Mouse (Mus musculus): Measurements from ENCODE around the gene Lhfpl3.
A peak's percentile ranks its signal among the peaks of the same experiment; 100 is the strongest.
"Not testable (repeated sequence)": the region's sequence is repeated elsewhere in the genome, so short reads cannot be mapped to it uniquely, and the experiment has no call there.

Gene Lhfpl3

DNA sequence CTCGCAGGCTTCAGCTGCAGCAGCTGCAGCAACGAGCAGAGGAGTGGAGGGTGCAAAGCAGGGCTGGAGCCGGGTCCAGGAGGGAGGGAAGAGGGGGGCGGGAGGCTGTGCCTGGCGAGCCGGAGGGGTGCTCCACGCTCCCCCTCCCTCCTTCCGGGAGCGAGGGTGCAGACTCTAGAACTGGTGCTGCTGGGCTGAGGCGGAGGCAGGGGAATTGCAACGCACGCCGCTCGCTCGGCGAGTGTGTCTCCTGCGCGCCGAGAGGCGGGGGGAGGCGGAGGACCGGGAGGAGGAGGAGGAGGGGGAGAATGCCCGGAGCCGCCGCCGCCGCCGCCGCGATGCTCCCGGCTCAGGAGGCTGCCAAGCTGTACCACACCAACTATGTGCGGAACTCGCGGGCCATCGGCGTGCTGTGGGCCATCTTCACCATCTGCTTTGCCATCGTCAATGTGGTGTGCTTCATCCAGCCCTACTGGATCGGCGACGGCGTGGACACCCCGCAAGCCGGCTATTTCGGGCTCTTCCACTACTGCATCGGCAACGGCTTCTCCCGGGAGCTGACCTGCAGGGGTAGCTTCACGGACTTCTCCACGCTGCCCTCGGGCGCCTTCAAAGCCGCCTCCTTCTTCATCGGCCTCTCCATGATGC lies at the start of gene Lhfpl3:
Lhfpl3 (plus strand) TSS at position 175 of the 648 bp plus-strand sequence.
- no peak for DNase-seq

DNA sequence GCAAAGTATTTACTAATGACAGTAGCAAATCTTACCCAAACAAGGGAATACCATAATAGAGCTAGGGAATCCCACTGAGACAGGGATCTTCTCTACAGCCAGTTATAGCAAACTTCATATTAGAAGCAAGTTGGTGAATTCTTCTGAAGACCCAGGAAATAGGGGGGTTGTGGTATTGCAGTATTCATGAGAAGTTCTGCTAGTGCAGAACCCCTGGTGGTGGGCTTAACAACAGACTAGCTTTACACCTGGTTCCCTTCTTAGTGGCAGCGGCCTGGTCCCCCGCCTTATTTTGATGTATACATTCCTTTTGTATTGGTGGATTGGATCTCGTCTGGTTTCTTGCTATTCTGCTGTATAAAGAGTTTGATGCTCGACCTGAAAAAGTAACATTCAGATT lies 39.6 kb upstream of the Lhfpl3 start:
- not testable (repeated sequence) for DNase-seq

DNA sequence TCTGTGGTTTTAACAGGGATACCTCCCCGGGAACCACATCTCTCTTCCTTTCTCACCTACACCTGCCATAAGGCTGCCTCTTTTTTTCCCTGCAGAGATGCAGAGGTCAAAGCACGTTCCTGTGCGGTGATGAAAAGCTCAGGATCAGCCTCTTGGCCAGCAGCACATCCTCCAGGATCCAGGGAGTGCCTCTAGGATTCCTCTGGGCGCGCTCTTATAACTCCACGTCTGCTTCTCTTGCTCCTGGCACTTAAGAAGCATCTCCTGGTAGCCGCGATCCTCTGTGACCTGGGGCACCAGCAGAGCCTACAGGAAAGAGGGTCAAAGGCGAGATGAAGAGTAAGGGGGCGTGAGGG lies 352 bp upstream of the Lhfpl3 start:
- no peak for DNase-seq

DNA sequence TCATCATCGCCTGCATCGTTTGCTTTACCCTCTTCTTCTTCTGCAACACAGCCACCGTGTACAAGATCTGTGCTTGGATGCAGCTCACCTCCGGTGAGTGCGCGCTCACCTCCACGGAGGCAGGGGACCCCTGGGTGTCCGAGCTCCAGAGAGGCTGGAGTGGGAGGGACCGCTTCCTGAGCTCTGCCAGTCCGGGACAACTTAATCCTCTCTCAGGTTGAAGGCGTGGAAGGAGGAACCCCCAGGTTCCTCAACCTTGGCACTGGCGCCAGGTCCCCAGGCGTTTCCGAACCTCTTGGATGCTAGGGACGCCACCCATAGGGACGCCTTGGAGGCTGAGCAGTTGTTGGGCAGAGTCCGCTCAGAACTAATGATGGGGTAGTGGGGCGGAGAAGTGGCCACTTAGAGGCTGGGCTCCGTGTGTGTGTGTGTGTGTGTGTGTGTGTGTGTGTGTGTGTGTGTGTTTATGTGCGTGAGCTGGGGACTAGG lies 718 bp downstream of the Lhfpl3 start:
- no peak for DNase-seq

DNA sequence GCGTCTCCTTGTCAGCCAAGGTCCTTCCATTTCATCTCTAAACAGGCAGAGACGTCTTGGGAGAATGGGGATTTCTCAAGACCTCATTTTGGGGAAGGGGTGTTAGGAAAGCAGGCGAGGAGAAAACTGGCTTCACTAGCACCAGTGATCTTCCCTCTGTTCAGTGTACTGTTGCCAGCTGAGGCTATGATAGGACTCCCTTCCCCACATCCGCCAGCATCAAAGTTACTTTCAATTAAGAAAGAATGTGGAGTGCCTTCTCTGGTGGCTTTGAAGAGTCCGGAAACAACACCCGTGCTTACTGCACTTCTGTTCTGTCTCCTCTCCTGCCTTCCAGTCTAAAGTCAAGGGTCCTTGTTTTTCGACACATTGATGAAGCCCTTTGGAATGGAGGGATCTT lies 1.4 kb downstream of the Lhfpl3 start:
- DNase-seq = no peak

DNA sequence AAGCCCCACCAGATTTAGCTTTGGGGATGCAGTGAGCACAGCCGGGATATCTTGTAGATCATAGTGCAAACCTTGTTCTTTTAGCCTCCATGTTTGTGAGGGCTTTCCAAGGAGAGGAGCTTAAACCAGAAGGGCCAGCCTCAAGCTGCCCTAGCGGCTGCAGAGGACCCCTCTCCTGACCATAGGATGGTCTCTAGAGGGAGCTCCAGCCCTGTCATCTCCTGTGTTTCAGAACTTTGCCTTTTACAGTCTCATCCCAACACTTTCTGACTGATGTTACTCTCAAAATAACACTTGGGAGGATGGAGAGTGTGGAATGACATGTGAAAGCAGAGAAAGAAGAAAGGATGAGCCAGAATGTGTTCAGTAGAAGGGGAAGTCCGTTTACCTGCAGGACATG lies 11.4 kb downstream of the Lhfpl3 start:
- peak in 1 of 2 experiments; percentile 10 for DNase-seq

DNA sequence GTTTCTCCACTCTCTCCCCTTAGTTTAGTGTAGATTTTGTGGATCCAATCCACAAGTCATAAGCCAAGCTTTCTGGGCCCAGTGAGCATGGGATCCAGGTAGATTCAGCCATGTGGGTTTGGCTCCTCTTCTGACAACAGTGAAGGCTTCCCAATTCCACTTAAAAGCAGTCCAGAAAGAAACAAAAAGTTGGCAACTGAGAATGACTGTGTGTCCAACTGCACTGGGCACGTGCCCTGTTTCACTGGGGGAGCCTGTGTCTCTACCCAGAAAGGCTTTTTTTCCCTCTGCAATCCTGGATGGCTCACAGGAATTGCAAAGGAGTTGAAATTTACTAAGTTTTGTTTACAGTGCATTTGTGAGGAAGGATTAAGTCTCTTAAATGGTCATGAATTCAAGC lies 24.9 kb downstream of the Lhfpl3 start:
- no peak for DNase-seq

DNA sequence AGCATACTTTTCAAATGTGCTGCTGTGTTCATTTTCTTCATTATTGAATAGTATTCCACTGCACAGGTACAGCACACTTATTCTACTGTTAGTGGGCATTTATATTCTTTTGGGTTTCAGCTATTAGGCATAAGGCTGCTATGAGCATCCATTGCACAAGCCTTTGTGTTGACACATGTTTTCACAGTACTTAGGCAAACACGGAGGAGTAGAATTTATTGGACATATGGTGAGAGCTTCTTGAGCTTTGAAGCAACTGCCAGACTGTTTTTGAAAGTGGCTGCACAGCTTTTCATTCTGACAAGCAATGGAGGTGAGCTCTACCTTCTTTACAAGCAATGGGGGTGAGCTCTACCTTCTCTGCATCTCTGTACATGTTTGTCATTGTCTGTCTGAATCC lies 49.5 kb downstream of the Lhfpl3 start:
- no peak for DNase-seq

DNA sequence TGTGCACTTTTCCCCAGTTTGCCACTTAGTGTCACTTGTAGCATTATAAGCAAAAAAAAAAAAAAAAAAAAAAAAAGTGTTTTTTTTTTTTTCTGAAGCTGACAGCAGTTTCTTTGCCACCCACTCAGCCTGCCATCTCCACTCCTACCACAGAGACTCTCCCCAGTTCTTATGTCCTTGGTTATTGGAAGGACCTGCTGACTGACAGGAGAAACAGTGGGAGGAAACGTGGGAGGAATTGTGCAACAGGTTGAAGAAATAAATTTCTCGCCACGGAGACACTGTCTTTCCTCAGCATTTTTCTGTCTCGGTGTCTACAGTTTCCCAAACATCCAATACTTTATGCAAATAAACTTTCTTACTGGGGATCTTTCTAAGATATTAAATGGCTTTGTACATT lies 67.6 kb downstream of the Lhfpl3 start:
- DNase-seq = no peak

DNA sequence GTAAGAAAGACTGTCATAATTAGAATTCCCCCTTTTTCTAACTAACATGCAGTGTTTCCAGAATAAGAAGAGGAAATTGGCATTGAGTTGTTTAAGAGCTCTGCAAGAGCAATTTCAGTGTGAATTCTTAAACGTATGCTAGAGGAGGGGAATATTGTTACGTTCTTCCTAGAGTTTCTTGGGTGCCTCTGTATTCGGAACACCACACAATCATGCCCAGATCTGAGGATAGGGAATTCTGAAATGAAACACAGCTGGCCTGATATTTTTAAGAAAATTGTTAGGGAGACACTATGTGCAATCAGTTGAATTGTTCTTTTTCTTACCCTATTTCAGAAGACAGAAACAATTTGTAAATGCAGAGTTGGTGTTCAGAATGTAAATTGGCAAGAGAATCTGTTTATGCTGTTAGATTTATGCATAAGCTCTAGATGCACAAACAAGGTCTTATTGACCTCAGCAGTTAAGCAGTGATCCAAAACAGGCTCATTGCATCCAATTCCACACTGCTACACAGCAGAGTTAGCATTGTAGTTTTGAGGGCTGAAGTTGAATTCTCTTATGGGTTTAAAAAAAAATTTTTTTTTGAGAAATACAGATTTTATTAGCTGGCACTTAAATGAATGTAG lies 84.1 kb downstream of the Lhfpl3 start:
- DNase-seq = no peak

DNA sequence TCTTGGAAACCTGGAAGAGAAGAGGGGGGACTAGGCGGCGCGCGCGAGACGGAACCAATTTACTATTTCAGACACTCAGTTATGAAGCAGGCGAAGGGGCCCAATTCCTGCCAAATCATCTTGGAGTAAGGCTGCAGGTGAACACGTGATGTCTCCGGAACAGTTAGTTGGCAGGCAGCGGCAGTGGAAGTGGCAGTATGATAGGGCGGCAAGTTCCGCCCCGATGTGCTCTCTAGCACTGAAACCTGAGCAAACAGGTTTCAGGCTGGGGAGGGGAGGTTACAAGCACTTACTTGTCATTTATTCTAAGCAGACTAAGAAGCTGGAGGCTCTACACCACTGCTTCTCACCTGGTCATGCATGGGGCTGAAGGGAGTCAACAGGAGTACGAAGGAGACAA lies 105.7 kb downstream of the Lhfpl3 start:
- DNase-seq = peak in 1 of 2 experiments; percentile 2

DNA sequence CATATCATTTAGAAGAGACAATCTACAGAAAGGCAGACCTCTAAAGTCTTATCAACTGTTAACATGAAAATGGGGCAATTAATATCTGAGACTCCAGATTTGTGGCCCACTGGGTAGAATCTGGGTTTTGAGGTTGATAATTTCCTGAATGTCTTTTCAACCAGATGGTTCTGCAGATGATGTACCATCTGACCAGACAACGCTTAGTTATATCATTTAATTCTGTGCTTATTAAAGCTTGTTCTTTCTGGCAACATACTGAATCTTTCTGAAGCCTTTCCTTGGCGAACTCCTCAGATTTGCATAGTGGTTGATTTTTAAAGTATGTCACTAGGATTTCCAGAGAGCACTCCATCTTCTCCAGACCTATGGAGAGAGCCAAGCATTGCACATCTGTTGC lies 107.6 kb downstream of the Lhfpl3 start:
- no peak for DNase-seq

DNA sequence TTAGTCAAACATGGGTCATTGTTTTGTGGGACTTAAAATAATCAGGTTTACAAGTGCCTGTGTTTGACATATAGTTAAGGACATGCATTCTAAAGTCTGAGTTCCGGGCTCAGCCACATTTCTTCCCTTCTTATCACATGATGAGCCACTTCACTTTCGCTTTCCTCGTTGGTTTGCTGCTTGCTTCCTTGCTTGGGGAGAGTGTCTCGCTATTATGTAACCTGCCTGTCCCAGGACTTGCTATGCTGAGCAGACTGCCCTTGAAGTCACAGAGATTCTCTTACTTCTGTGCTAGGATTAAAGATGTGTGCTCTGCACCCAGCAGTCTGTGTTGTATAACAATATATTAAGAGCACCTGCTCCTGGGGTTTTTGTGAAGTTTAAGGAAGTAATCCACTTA lies 110.6 kb downstream of the Lhfpl3 start:
- no peak for DNase-seq

DNA sequence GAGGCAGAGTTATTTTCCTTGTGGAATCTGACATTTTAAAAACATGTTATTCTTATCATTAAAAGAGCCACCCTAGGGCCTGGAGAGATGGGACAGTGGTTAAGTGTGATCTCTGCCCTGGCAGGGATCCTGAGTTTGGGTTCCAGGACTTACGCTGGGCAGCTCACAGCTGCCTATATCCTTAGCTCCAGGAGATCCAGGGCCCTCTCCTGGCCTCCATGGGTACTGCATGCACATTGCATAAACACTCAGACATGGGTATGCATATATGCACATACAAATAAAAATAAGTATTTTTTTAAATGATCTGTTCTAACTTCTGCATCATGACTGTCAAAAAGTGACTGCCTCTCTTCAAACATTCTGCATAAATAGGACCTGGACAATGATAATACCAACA lies 115.5 kb downstream of the Lhfpl3 start:
- DNase-seq = peak; percentile 6 to 46

DNA sequence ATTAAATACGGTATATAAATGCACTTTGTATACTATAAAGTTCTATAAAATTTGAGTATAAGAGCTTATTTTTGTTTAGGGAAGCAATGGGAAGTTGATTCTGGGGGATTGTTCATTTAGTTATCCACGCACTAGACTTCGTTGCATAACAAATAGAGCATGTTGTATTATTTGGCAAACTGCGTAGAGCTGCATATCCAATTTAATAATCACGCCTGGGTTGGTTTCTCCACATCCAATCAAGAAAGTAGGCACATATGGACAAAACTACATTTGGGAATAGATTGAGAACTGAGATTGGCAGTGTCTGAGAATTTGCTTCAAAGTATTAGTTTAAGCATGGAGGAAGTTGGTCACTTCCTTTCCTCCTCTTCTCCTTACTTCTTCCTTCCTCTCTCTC lies 123.2 kb downstream of the Lhfpl3 start:
- DNase-seq = no peak

DNA sequence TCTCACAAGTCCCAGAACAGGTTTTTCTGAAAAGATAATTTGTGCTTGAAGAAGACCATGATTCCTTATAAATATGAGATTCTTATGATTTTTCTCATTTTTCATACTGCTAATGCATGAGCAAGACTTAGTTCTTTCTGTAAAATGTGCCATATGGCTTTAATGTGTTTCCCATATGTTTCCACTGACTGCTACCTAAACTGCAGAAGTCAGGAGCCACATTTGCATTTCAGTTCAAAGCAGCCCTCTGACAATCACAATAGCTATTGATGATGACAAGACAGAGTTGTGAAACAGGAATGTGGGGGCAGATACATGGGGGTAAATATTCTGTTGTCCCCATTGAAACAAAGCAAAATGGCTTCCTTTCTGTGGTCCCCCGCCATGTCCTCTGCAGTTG lies 126.6 kb downstream of the Lhfpl3 start:
- DNase-seq = no peak

DNA sequence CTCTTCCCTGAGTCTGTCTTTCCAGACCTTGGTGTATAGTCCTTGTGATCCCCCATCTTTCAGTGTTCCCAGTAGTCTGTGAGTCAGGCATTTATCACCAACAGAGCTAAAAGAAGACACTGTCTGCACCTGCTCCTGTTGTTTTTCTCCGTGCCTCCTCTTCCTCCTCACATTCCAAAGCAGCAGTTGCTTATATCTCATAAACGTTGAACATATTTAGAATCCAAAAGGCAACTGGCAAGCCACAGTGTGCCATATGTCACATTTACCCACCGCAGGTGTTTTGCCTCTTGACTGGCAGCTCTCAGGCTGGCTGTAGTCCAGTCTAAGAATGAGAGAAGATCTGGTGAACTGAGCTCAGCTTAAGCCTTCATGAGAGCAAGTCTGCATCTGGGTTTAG lies 142.5 kb downstream of the Lhfpl3 start:
- no peak for DNase-seq

DNA sequence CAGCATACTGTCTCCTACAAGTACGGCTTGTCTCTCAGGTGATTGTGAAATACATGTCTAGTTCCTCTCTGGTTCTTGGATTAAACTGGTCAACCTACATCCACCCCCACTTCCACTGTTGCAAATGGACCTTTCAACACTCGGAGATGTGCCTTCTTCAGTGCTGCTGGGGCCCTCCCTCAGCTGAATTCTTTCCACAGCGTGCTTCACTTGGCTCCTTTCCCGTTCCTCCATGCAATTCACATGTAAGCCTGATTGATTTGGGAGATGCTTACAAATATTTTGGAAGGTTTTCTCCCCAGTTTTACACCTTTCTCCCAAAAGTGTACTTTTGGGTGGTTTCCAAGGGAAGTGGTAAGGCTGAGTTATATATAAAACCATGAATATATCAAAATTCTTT lies 143.6 kb downstream of the Lhfpl3 start:
- no peak for DNase-seq

DNA sequence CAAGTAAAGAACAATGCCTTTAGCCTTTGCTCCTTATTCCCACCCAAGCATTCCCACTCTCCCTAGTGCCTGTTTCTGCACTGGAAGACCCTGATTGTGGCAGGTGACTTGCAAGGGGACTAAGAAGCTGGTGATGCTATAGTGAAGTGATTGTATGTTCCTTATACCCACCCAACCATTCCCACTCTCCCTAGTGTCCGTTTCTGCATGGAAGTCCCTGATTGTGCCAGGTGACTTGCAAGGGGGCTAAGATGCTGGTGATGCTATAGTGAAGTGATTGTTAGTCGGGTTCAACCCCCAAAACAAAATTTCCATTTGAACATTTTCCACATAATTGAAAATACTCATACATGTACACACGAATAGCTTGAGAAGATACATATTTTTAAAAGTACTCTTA lies 151.4 kb downstream of the Lhfpl3 start:
- DNase-seq = no peak

DNA sequence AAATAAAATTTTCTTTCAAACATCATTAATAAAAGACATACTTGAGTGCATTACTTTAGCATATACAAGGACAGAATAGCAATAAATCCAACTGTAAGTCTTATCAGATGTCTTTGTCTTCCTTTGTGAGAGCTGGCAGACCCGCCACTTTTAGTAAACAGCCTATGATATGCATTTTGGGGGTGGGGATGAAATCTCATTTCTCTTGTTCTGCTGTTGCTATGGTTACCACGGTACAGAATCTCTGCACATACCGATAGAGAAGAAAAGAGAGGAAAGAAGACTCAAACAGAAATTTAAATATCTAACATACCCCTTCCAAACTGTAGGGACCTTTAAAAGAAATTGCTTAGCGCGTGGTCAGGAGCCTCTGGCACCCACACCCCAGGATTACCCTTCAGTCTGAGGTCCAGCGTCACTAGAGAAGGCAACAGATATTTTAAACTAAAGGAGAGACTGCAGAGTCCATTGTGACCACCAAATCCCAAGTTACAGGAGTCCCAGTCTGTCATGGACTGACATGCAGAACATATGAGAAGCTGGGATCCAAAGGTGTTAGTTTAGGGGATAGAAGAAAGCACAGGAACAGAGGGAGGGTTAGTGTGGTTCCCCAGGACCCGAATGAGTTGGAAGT lies 151.9 kb downstream of the Lhfpl3 start:
- no peak for DNase-seq

DNA sequence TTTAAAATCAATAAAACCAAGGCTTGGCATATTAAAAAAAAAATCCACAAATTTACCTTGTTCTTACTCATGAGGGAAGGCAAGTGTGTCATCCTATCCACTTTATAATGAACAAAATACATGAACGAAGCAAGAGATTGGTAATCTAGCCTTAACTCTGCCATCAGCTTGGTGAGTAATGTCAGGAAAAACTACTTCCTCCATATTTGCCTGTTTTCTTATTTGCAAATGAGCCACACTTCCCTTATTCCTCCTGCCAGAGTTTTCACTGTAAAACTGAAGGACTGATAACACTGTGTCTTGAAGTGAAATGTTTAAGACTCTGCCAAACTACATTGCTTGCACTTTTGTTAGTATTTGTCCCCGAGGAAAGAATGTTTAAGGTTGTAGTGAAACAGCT lies 152.7 kb downstream of the Lhfpl3 start:
- no peak for DNase-seq

DNA sequence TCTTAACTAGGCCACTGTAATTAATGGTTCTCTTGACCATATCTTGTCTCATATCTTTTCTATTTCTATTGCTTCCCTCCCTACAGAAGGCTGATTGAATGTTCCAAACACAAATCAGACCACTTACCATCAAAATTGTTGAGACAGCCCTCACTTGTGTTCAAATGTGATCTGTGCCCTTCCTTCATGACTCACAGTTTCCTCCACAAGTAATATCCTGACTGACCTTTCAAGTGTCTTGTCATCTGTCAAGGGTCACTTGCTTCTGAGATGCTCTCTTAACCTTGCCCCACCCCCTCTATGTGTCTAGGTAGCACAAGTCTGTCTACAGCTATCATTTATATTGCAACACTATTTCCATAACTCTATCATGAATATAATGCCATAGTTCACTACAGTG lies 154.1 kb downstream of the Lhfpl3 start:
- DNase-seq = no peak

DNA sequence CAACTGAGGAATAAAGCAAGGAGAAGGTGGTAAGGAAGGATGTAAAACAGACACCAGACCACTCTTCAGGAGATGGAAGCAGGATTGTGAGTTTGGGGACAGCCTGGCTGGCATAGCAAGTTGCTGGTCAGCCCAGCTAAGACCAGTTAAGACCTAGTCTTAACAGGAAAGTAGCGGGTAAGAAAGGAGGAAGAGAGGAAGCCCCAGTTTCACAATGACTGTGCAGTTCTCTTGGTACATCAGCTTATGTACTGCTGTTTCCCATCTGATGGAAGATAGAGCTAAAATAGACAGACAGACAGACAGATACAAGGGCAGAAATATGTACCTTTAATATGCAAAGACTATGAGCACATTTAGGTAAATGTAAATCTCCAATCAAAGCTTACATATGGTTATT lies 171.3 kb downstream of the Lhfpl3 start:
- no peak for DNase-seq

DNA sequence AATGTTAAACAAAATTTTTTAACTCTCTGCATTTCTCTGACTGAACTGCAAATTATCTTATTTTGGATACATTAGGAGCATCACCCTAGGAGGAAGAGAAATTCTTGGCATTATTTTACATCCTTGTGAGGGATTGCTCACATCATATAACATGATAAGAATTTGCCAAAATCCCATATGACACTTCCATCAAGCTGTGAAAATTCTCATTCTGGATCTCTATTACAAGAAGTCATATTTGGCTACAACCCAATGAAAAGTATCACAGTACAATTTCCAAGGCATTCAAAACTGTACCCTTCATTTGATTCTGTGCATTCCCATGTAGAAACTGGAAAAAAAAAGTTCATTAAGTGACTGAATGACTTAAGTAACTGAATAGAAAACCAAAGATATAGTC lies 180.3 kb downstream of the Lhfpl3 start:
- DNase-seq = no peak

DNA sequence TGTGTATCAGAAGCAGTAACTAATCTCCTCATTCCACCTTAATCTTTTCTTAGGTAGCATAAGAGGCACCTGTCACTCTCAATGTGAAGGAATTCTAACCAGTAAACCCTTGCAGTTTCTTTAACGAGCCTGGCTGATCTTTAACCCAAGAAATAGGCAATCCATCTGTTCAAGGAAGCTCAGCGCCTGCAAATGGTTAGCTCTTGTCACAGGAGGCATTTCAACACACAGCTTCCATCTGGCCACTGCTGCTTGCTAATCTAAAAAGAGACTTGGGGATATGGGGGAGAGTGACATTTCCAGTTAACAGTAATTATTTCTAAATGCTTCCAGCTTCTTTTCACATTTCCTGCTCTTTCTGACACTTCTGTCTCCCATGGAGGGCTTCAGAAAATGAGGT lies 182.9 kb downstream of the Lhfpl3 start:
- peak in 1 of 2 experiments; percentile 3 for DNase-seq

Data from kidney, postnatal 36 days (tissue).